Mouse (Mus musculus) gastrocnemius, postnatal 36 days (tissue): Measurements from ENCODE around the gene Eya2. TPM values are rescaled to one million over a fixed set of nuclear protein-coding genes. Genes with fewer than 3 reads are reported as not detected.

Source experiments
- DNase-seq, 2 experiments: peaks; one replicate each; pipeline ENCODE4 v3.0.0; 2022
- intact Hi-C: fragments of 180-260 bp; cut with DNase I; formaldehyde crosslinking; loops from one replicate; pipeline ENCODE4 v1.15.1; 2025
- total RNA-seq, 2 experiments: library from RNA; stranded (reverse); gene quantifications; 2 replicates each; pipeline ENCODE4 v1.2.3; 2021

Eya2 gene
- total RNA-seq, 2 experiments from 2014 or later: 3.2 TPM

- intact Hi-C loops: no loop called here
Measured at GRCm38 (mm10) chr2:165641909-165642505, 47.2 kb downstream of the Eya2 start.

GRCm38 (mm10) chr2:165643596-165643995 is 48.8 kb downstream of the Eya2 start:
- DNase-seq: no peak

More at GRCm38 (mm10) chr2:165641909-165642505, 47.2 kb downstream of the Eya2 start:
- no peak for DNase-seq

GRCm38 (mm10) chr2:165644057-165644456 is 49.2 kb downstream of the Eya2 start:
- DNase-seq: no peak
- intact Hi-C loops: no loop called here

More at GRCm38 (mm10) chr2:165643596-165643995, 48.8 kb downstream of the Eya2 start:
- intact Hi-C loops: no loop called here

- intact Hi-C loops: no loop called here
- DNase-seq: no peak
Measured at GRCm38 (mm10) chr2:165651031-165651430, 56.2 kb downstream of the Eya2 start.

GRCm38 (mm10) chr2:165652281-165652680 is 57.4 kb downstream of the Eya2 start:
- intact Hi-C loops: no loop called here
- DNase-seq: no peak

GRCm38 (mm10) chr2:165653001-165653921 is 58.4 kb downstream of the Eya2 start:
- intact Hi-C loops: no loop called here
- peak; percentile 41 to 65 for DNase-seq

- DNase-seq: no peak
- intact Hi-C loops: no loop called here
Measured at GRCm38 (mm10) chr2:165654151-165654550, 59.3 kb downstream of the Eya2 start.

GRCm38 (mm10) chr2:165654696-165655491 is 60.1 kb downstream of the Eya2 start:
- no peak for DNase-seq
- intact Hi-C loops: no loop called here

GRCm38 (mm10) chr2:165656541-165656940 is 61.7 kb downstream of the Eya2 start:
- intact Hi-C loops: no loop called here
- DNase-seq: no peak

GRCm38 (mm10) chr2:165656956-165657355 is 62.1 kb downstream of the Eya2 start:
- DNase-seq: no peak
- intact Hi-C loops: no loop called here

GRCm38 (mm10) chr2:165659552-165659951 is 64.7 kb downstream of the Eya2 start:
- intact Hi-C loops: no loop called here

GRCm38 (mm10) chr2:165663266-165663665 is 68.4 kb downstream of the Eya2 start:
- DNase-seq: no peak
- intact Hi-C loops: no loop called here

More at GRCm38 (mm10) chr2:165659552-165659951, 64.7 kb downstream of the Eya2 start:
- no peak for DNase-seq

GRCm38 (mm10) chr2:165664648-165665047 is 69.8 kb downstream of the Eya2 start:
- DNase-seq: no peak
- intact Hi-C loops: no loop called here

GRCm38 (mm10) chr2:165665176-165665575 is 70.3 kb downstream of the Eya2 start:
- DNase-seq: no peak
- intact Hi-C loops: no loop called here

GRCm38 (mm10) chr2:165667096-165667495 is 72.3 kb downstream of the Eya2 start:
- intact Hi-C loops: no loop called here
- no peak for DNase-seq

- DNase-seq: no peak
- intact Hi-C loops: no loop called here
Measured at GRCm38 (mm10) chr2:165682719-165683118, 87.9 kb downstream of the Eya2 start.

- intact Hi-C loops: no loop called here
Measured at GRCm38 (mm10) chr2:165687516-165687915, 92.7 kb downstream of the Eya2 start.

GRCm38 (mm10) chr2:165688896-165689295 is 94.1 kb downstream of the Eya2 start:
- intact Hi-C loops: no loop called here
- DNase-seq: no peak

More at GRCm38 (mm10) chr2:165687516-165687915, 92.7 kb downstream of the Eya2 start:
- DNase-seq: no peak

GRCm38 (mm10) chr2:165691016-165691415 is 96.2 kb downstream of the Eya2 start:
- intact Hi-C loops: no loop called here

GRCm38 (mm10) chr2:165692944-165693660 is 98.3 kb downstream of the Eya2 start:
- intact Hi-C loops: no loop called here
- DNase-seq: peak; percentile 64 to 74

More at GRCm38 (mm10) chr2:165691016-165691415, 96.2 kb downstream of the Eya2 start:
- no peak for DNase-seq
